Mouse (Mus musculus): ENCODE data around the gene Eln. TPM values are rescaled to one million over a fixed set of nuclear protein-coding genes. Genes with fewer than 3 reads are reported as not detected.

The Eln gene
- polyA plus RNA-seq, 1 experiment: 1.9 TPM

DNA sequence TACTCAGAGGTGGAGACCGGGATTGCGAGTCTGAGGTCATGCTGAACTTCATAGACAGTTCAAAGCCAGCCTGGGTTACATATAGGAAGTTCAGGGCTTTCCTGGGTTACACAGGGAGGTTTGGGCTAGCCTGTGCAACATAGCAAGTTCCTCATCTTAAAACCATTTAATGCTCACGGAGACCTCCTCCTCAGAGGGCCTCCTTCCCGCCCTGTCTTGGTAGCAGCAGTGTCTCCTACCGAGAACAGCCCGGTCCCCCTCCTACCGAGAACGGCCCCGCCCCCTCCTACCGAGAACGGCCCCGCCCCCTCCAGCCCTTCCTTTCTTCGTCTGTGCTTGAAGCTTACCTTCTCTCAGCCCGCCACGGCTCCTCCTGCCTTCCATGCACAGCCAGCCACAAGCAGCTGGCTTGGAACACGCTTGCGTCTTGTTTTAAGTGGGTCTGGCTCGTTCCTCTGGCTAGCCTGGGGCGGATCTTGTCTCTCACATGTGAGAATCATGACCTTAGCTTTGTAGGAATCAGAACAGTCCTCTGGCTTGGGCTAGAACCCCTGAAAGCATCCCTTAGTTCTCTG, 4.8 kb downstream of the Eln start:
- H3K9ac ChIP-seq (ENCODE audit: low read depth, poor library complexity, severe bottlenecking): 0 out of 2 replicates have a peak overlapping the region, but pooled peaks have one; percentile 12
- no peaks in the 10 kb centered on the region for H3K9me3 ChIP-seq (replicated peaks; ENCODE audit: control insufficient read depth, insufficient read depth, low read length, poor library complexity, severe bottlenecking)
- no peaks in the 10 kb centered on the region for H3K4me1 ChIP-seq (ENCODE audit: control insufficient read depth, insufficient read depth, low read length)
- 0 out of 2 replicates have a peak overlapping the region, but pooled peaks have one; percentile 30 for H3K4me3 ChIP-seq (ENCODE audit: low read depth, low read length)
- H3K36me3 ChIP-seq (ENCODE audit: control insufficient read depth, insufficient read depth, low read length, poor library complexity, severe bottlenecking): no peaks in the 10 kb centered on the region
- no peaks in the 10 kb centered on the region for H3K27me3 ChIP-seq (ENCODE audit: control insufficient read depth, insufficient read depth, low read length, poor library complexity, severe bottlenecking)
- no peak for TF ChIP-seq CTCF (IDR thresholded peaks at IDR 0.05; ENCODE audit: low read depth, low read length)
- TF ChIP-seq POLR2A (IDR thresholded peaks at IDR 0.05; ENCODE audit: insufficient read depth, low read length): no peak
- no peak for TF ChIP-seq EP300 (IDR thresholded peaks at IDR 0.05; ENCODE audit: insufficient read depth, low read depth, low read length)
- H3K27ac ChIP-seq (ENCODE audit: insufficient read depth, low read length): no peak overlapping the region

DNA sequence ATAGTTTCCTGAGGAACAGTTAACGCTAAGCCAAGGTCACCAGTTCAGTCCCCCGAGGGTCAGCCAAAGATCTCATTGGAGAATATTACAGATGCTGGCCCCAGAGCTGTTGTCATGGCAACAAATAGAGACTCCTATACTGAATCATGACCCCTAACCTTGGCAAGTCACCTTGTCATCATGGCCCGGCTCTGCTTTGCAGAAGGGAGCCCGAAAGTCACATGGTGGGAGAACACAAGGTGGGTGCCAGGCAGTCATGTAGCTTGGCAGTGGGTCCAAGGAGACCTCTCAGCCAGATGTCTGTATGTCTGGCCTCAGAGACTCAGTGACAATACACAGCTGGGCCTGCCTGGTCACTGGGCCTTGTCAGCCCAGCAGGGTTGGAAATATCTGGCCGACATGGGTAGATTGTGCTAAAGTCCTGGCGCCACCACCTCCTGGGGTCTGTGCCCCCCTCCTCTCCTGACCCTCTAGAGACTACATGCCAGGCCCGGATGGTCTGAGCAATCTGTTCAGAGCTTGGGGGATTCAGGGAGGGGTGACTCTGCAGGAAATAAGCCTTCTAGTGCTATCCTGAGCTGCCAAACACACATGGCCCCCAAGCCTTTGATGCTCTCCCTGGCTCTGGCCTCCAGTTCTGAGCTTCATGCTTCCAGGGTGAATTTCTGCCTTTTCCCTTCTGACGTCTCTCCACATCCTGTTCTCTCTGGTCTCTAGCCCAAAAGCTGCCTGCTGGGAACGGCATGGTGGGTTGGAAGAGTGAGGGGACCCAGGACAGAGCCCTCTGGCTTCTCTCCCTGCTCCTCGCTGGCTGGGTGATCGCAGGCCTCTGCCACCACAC, 6.4 kb downstream of the Eln start:
- no peak overlapping the region for H3K9ac ChIP-seq (ENCODE audit: low read depth, poor library complexity, severe bottlenecking)
- H3K4me1 ChIP-seq (ENCODE audit: control insufficient read depth, insufficient read depth, low read length): no peaks in the 10 kb centered on the region
- TF ChIP-seq CTCF (IDR thresholded peaks at IDR 0.05; ENCODE audit: low read depth, low read length): no peak
- TF ChIP-seq POLR2A (IDR thresholded peaks at IDR 0.05; ENCODE audit: insufficient read depth, low read length): no peak
- no peak for TF ChIP-seq EP300 (IDR thresholded peaks at IDR 0.05; ENCODE audit: insufficient read depth, low read depth, low read length)
- H3K27me3 ChIP-seq (ENCODE audit: control insufficient read depth, insufficient read depth, low read length, poor library complexity, severe bottlenecking): no peaks in the 10 kb centered on the region
- H3K9me3 ChIP-seq (replicated peaks; ENCODE audit: control insufficient read depth, insufficient read depth, low read length, poor library complexity, severe bottlenecking): no peaks in the 10 kb centered on the region
- no peak overlapping the region for H3K4me3 ChIP-seq (ENCODE audit: low read depth, low read length)
- no peak overlapping the region for H3K27ac ChIP-seq (ENCODE audit: insufficient read depth, low read length)
- H3K36me3 ChIP-seq (ENCODE audit: control insufficient read depth, insufficient read depth, low read length, poor library complexity, severe bottlenecking): no peaks in the 10 kb centered on the region

- H3K9ac ChIP-seq (ENCODE audit: low read depth, poor library complexity, severe bottlenecking): no peak overlapping the region
- no peak overlapping the region for H3K4me3 ChIP-seq (ENCODE audit: low read depth, low read length)
- no peaks in the 10 kb centered on the region for H3K27me3 ChIP-seq (ENCODE audit: control insufficient read depth, insufficient read depth, low read length, poor library complexity, severe bottlenecking)
- H3K36me3 ChIP-seq (ENCODE audit: control insufficient read depth, insufficient read depth, low read length, poor library complexity, severe bottlenecking): no peaks in the 10 kb centered on the region
- no peak overlapping the region for H3K27ac ChIP-seq (ENCODE audit: insufficient read depth, low read length)
- TF ChIP-seq CTCF (IDR thresholded peaks at IDR 0.05; ENCODE audit: low read depth, low read length) (no peak), EP300 (IDR thresholded peaks at IDR 0.05; ENCODE audit: insufficient read depth, low read depth, low read length) (no peak), POLR2A (IDR thresholded peaks at IDR 0.05; ENCODE audit: insufficient read depth, low read length) (no peak)
- no peaks in the 10 kb centered on the region for H3K4me1 ChIP-seq (ENCODE audit: control insufficient read depth, insufficient read depth, low read length)
- no peaks in the 10 kb centered on the region for H3K9me3 ChIP-seq (replicated peaks; ENCODE audit: control insufficient read depth, insufficient read depth, low read length, poor library complexity, severe bottlenecking)
These were observed 7.2 kb downstream of the Eln start for GRCm38 (mm10) chr5:134739951-134740350.

DNA sequence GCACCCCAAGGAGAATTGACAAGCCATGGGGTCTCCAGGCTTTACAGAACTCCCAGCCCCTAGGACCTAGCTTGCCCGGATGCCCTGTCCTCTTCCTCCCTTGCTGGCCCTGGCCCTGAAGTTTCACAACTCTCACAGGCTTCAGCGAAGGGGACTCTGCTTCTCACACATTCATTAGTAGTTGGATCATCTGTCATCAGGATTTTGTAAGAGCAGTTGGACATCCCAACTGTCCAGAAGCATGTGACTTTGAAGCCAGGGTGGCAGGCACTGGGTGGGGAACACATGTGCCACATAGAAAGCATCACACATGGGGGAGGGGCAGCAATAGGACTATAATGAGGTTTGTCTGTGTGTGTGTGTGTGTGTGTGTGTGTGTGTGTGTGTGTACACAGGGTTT, 12.2 kb downstream of the Eln start:
- Histone ChIP-seq H3K4me3 (ENCODE audit: low read depth, low read length) (no peak overlapping the region), H3K27me3 (ENCODE audit: control insufficient read depth, insufficient read depth, low read length, poor library complexity, severe bottlenecking) (no peaks in the 10 kb centered on the region), H3K4me1 (ENCODE audit: control insufficient read depth, insufficient read depth, low read length) (no peaks in the 10 kb centered on the region), H3K36me3 (ENCODE audit: control insufficient read depth, insufficient read depth, low read length, poor library complexity, severe bottlenecking) (no peaks in the 10 kb centered on the region), H3K9me3 (replicated peaks; ENCODE audit: control insufficient read depth, insufficient read depth, low read length, poor library complexity, severe bottlenecking) (no peaks in the 10 kb centered on the region), H3K9ac (ENCODE audit: low read depth, poor library complexity, severe bottlenecking) (no peak overlapping the region), H3K27ac (ENCODE audit: insufficient read depth, low read length) (no peak overlapping the region)
- TF ChIP-seq POLR2A (IDR thresholded peaks at IDR 0.05; ENCODE audit: insufficient read depth, low read length): no peak
- TF ChIP-seq CTCF (IDR thresholded peaks at IDR 0.05; ENCODE audit: low read depth, low read length): no peak
- no peak for TF ChIP-seq EP300 (IDR thresholded peaks at IDR 0.05; ENCODE audit: insufficient read depth, low read depth, low read length)

DNA sequence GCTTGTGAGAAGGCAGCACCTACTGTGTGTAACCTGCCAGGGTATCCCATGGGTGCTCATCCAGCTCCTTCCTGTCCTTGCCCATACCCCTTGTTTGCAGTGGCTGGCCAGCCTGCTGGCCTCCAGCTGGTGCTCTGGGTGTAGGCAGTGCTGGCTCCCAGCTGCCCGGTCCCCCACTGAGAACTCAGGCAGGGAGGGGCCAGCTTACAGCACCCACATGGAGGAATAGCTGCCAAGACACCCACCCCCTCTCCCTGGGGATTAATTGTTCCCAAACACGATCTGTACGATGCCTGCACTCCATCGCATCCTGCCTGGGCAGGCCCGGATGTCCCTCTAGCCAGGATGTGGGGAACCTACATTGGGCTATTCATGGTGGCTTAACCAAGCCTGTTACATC, 13.1 kb downstream of the Eln start:
- Histone ChIP-seq H3K27ac (ENCODE audit: insufficient read depth, low read length) (no peak overlapping the region), H3K9ac (ENCODE audit: low read depth, poor library complexity, severe bottlenecking) (no peak overlapping the region), H3K4me3 (ENCODE audit: low read depth, low read length) (no peak overlapping the region), H3K27me3 (ENCODE audit: control insufficient read depth, insufficient read depth, low read length, poor library complexity, severe bottlenecking) (no peaks in the 10 kb centered on the region), H3K4me1 (ENCODE audit: control insufficient read depth, insufficient read depth, low read length) (no peaks in the 10 kb centered on the region), H3K36me3 (ENCODE audit: control insufficient read depth, insufficient read depth, low read length, poor library complexity, severe bottlenecking) (no peaks in the 10 kb centered on the region), H3K9me3 (replicated peaks; ENCODE audit: control insufficient read depth, insufficient read depth, low read length, poor library complexity, severe bottlenecking) (no peaks in the 10 kb centered on the region)
- TF ChIP-seq POLR2A (IDR thresholded peaks at IDR 0.05; ENCODE audit: insufficient read depth, low read length): no peak
- TF ChIP-seq EP300 (IDR thresholded peaks at IDR 0.05; ENCODE audit: insufficient read depth, low read depth, low read length): no peak
- no peak for TF ChIP-seq CTCF (IDR thresholded peaks at IDR 0.05; ENCODE audit: low read depth, low read length)

DNA sequence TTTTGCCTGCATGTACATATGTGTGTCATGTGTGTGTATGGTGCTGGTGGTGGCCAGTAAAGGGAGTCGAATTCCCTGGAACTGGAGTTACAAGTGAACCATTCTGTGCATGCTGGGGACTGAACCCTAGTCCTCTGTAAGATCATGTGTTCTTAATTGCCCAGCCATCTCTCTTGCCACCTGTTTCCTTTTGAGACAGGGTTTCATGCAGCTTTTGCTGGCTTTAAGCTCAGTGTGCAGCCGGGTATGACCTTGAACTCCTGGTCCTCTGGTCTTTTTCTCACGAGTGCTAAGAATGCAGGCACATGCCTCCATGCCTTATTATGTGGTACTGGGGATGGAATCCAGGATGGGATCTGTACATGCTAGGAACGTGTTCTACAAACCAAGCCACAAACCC, 13.9 kb downstream of the Eln start:
- no peaks in the 10 kb centered on the region for H3K36me3 ChIP-seq (ENCODE audit: control insufficient read depth, insufficient read depth, low read length, poor library complexity, severe bottlenecking)
- H3K4me3 ChIP-seq (ENCODE audit: low read depth, low read length): no peak overlapping the region
- H3K27me3 ChIP-seq (ENCODE audit: control insufficient read depth, insufficient read depth, low read length, poor library complexity, severe bottlenecking): no peaks in the 10 kb centered on the region
- H3K9me3 ChIP-seq (replicated peaks; ENCODE audit: control insufficient read depth, insufficient read depth, low read length, poor library complexity, severe bottlenecking): no peaks in the 10 kb centered on the region
- no peak overlapping the region for H3K9ac ChIP-seq (ENCODE audit: low read depth, poor library complexity, severe bottlenecking)
- no peaks in the 10 kb centered on the region for H3K4me1 ChIP-seq (ENCODE audit: control insufficient read depth, insufficient read depth, low read length)
- TF ChIP-seq POLR2A (IDR thresholded peaks at IDR 0.05; ENCODE audit: insufficient read depth, low read length) (no peak), CTCF (IDR thresholded peaks at IDR 0.05; ENCODE audit: low read depth, low read length) (no peak), EP300 (IDR thresholded peaks at IDR 0.05; ENCODE audit: insufficient read depth, low read depth, low read length) (no peak)
- H3K27ac ChIP-seq (ENCODE audit: insufficient read depth, low read length): no peak overlapping the region

All from ES-Bruce4 (cell line).